Mouse (Mus musculus) CH12.LX (cell line): Measurements from ENCODE around the gene Ren1. TPM values are rescaled to one million over a fixed set of nuclear protein-coding genes. Genes with fewer than 3 reads are reported as not detected.

Experiments used
- DNase-seq: peaks from one replicate; pipeline ENCODE4 v3.0.0-alpha.2; 2013; ENCODE audit errors: extremely low read depth
- H3K27ac ChIP-seq: 2 replicates; pipeline ENCODE4 v1.5.1; 2012; ENCODE audit warnings: low read depth, mild to moderate bottlenecking, control low read depth, moderate library complexity; ENCODE audit not compliant: insufficient read depth
- H3K27me3 ChIP-seq: replicated peaks from 2 replicates; pipeline ENCODE3; 2012; ENCODE audit warnings: inconsistent platforms
- H3K36me3 ChIP-seq, 2 experiments: replicated peaks in 1 of 2; 2 replicates each; pipeline versions ENCODE3 to v1.6.1; 2012; ENCODE audit warnings: inconsistent platforms in 1 of 2, low read length in 1 of 2, mild to moderate bottlenecking in 1 of 2, mixed read lengths in 1 of 2, moderate library complexity in 1 of 2; ENCODE audit not compliant: control insufficient read depth in 1 of 2, insufficient read depth in 1 of 2
- H3K4me1 ChIP-seq, 2 experiments: 2 replicates each; pipeline ENCODE4 v1.6.1; 2012; ENCODE audit warnings: inconsistent platforms in 1 of 2, moderate library complexity in 1 of 2; ENCODE audit not compliant: insufficient read depth in 2 of 2, control insufficient read depth in 1 of 2
- H3K4me2 ChIP-seq: 2 replicates; pipeline ENCODE4 v1.6.1; 2012; ENCODE audit warnings: low read depth, mild to moderate bottlenecking, control low read depth; ENCODE audit not compliant: poor library complexity, insufficient read depth, severe bottlenecking
- H3K4me3 ChIP-seq, 3 experiments: fragments of 150-350 bp in 1 of 3; sonication (generic) in 1 of 3; replicated peaks in 1 of 3; 2 replicates each; pipeline versions ENCODE3 to v1.5.1; 2011 to 2012; ENCODE audit warnings: low read depth in 2 of 3, low read length in 2 of 3, mild to moderate bottlenecking in 2 of 3, moderate library complexity in 2 of 3, control low read depth in 1 of 3, improper control_type of control experiment in 1 of 3, inconsistent platforms in 1 of 3, mixed read lengths in 1 of 3; ENCODE audit not compliant: poor library complexity in 1 of 3
- H3K79me2 ChIP-seq: replicated peaks from 2 replicates; pipeline ENCODE4 v1.6.1; 2012; ENCODE audit warnings: mild to moderate bottlenecking, moderate library complexity; ENCODE audit not compliant: control insufficient read depth, poor library complexity, insufficient read depth, severe bottlenecking; ENCODE audit errors: extremely low read depth
- H3K9ac ChIP-seq: 2 replicates; pipeline ENCODE4 v1.6.1; 2012; ENCODE audit warnings: low read depth, mild to moderate bottlenecking, control low read depth, moderate library complexity; ENCODE audit not compliant: insufficient read depth
- H3K9me3 ChIP-seq: replicated peaks from 2 replicates; pipeline ENCODE3; 2012; ENCODE audit warnings: low read length, inconsistent platforms, mixed read lengths
- E2F4 ChIP-seq: IDR thresholded peaks from 2 replicates; pipeline ENCODE4 v1.6.1; 2011; ENCODE audit warnings: low read depth, low read length, improper control_type of control experiment; ENCODE audit not compliant: insufficient replicate concordance
- ELF1 ChIP-seq: IDR thresholded peaks from 2 replicates; pipeline ENCODE4 v1.6.1; 2014; ENCODE audit warnings: low read depth, mild to moderate bottlenecking, inconsistent platforms, low read length, improper control_type of control experiment
- KAT2A ChIP-seq: IDR thresholded peaks from 2 replicates; pipeline ENCODE4 v1.6.1; 2012; ENCODE audit warnings: low read length, improper control_type of control experiment, inconsistent platforms; ENCODE audit not compliant: insufficient replicate concordance
- MEF2A ChIP-seq: IDR thresholded peaks from 2 replicates; pipeline ENCODE4 v1.6.1; 2014; ENCODE audit warnings: low read depth, mild to moderate bottlenecking, inconsistent platforms, low read length, improper control_type of control experiment, borderline replicate concordance
- POLR2A ChIP-seq: IDR thresholded peaks from 2 replicates; pipeline ENCODE4 v1.6.1; 2011; ENCODE audit warnings: low read depth, mild to moderate bottlenecking, improper control_type of control experiment, low read length
- RAD21 ChIP-seq: IDR thresholded peaks from 2 replicates; pipeline ENCODE4 v1.6.1; 2011; ENCODE audit warnings: low read depth, mild to moderate bottlenecking, low read length, improper control_type of control experiment, moderate library complexity
- SMC3 ChIP-seq: IDR thresholded peaks from 2 replicates; pipeline ENCODE4 v1.6.1; 2011; ENCODE audit warnings: low read depth, low read length, improper control_type of control experiment
- USF2 ChIP-seq: conservative IDR thresholded peaks from 2 replicates; pipeline ENCODE4 v1.6.1; 2011; ENCODE audit warnings: low read depth, low read length, improper control_type of control experiment
- dilution Hi-C: fragments of 300-500 bp; cut with MboI; formaldehyde crosslinking; loops from 2 replicates; pipeline ENCODE4 v1.14.3; 2020; ENCODE audit warnings: low sequenced_read_pairs; ENCODE audit not compliant: extremely low pct_unique_long_range_greater_than_20kb, extremely low pct_ligation_motif_present
- in situ Hi-C: fragments of 300-500 bp; cut with MboI; formaldehyde crosslinking; loops from 3 replicates; pipeline ENCODE4 v1.14.3; 2019; ENCODE audit warnings: low sequenced_read_pairs, low pct_ligation_motif_present, low pct_unique_long_range_greater_than_20kb, mixed read lengths
- polyA plus RNA-seq: library from polyadenylated mRNA; unstranded; fragments of >175 nt; gene quantifications from 2 replicates; pipeline ENCODE4 v1.2.1, GENCODE M21; 2012; ENCODE audit warnings: low read depth; ENCODE audit not compliant: insufficient read length
- total RNA-seq, 2 experiments: library from RNA; depleted of rRNA; stranded (reverse); fragments of 300-350 nt in 1 of 2; fragments of >200 nt in 1 of 2; gene quantifications; 2 replicates each; pipeline ENCODE4 v1.2.3; 2012 to 2014

Gene Ren1
- total and polyA plus RNA-seq, 3 experiments = 0.08 TPM; not detected in 2

GRCm38 (mm10) chr1:133408321-133408720 is 58.0 kb downstream of the Ren1 start:
- Histone ChIP-seq H3K36me3 (no peaks in the 10 kb centered on the region), H3K4me3 (no peak overlapping the region), H3K4me2 (no peak overlapping the region), H3K27ac (no peak overlapping the region), H3K27me3 (peaks cover 40% of the 10 kb centered on the region), H3K9ac (no peak overlapping the region), H3K9me3 (peaks cover 3% of the 10 kb centered on the region), H3K4me1 (0 out of 4 replicates have a peak, but pooled peaks cover 0 to 4% of the 10 kb centered on the region in 2 experiments), H3K79me2 (no peaks in the 10 kb centered on the region)
- in situ Hi-C loops = no loop called here
- DNase-seq = no peak
- no peak for TF ChIP-seq SMC3
- TF ChIP-seq ELF1 = no peak
- TF ChIP-seq POLR2A = no peak
- dilution Hi-C loops = no loop called here

- peaks cover 3% of the 10 kb centered on the region for H3K9me3 ChIP-seq
- TF ChIP-seq RAD21 (no peak), USF2 (no peak), E2F4 (no peak)
- TF ChIP-seq, all 38 proteins: peak for 0
Measured at GRCm38 (mm10) chr1:133408880-133409516, 58.7 kb downstream of the Ren1 start.

DNA sequence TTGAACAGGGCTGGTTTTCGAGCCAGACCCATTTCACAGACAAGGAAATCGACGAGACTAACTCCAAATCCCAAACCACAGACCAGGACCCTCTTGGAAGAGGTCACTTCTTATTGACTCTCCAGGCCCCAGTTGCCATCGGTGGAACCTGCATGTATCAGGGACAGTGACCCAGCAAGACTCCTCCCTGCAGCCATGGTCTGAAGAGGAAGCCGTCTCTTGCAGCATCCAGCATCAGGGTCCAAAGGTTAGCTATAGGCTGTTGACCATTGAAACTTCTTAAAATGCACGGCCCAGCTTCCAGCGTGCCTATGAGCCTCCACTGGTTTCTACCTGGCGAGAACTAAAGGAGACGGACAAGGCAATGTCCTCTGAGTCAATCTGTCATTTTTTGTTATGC is 59.5 kb downstream of the Ren1 start:
- DNase-seq = no peak
- in situ Hi-C loops = no loop called here
- peaks cover 3% of the 10 kb centered on the region for H3K9me3 ChIP-seq
- H3K4me3 ChIP-seq = no peak overlapping the region
- dilution Hi-C loops = no loop called here
- TF ChIP-seq MEF2A = no peak
- TF ChIP-seq KAT2A = no peak
- H3K79me2 ChIP-seq = no peaks in the 10 kb centered on the region
- no peak overlapping the region for H3K4me2 ChIP-seq
- H3K4me1 ChIP-seq = 0 out of 4 replicates have a peak, but pooled peaks cover 0 to 4% of the 10 kb centered on the region in 2 experiments
- H3K9ac ChIP-seq = no peak overlapping the region
- peaks cover 40% of the 10 kb centered on the region for H3K27me3 ChIP-seq
- no peak overlapping the region for H3K27ac ChIP-seq
- H3K36me3 ChIP-seq = no peaks in the 10 kb centered on the region

More at GRCm38 (mm10) chr1:133408880-133409516, 58.7 kb downstream of the Ren1 start:
- Histone ChIP-seq H3K27ac (no peak overlapping the region), H3K27me3 (peaks cover 37% of the 10 kb centered on the region), H3K4me3 (no peak overlapping the region), H3K36me3 (no peaks in the 10 kb centered on the region), H3K79me2 (no peaks in the 10 kb centered on the region), H3K4me2 (no peak overlapping the region), H3K4me1 (0 out of 4 replicates have a peak, but pooled peaks cover 0 to 4% of the 10 kb centered on the region in 2 experiments), H3K9ac (no peak overlapping the region)
- no peak for DNase-seq
- dilution Hi-C loops (no loop called here), in situ Hi-C loops (no loop called here)

Other genes starting within 250 kb of the Ren1 start
- gene Ppp1r15b, start 219.4 kb upstream of the Ren1 start, total RNA-seq (2012; rRNA removed) = 47.6 and 50.6 TPM in 2 replicates
- gene Ppp1r15b, start 219.4 kb upstream of the Ren1 start, total RNA-seq (2014; rRNA removed) = 46.7 and 47.5 TPM in 2 replicates
- 31.4 and 33.1 TPM in 2 replicates for gene Ppp1r15b, start 219.4 kb upstream of the Ren1 start, polyA plus RNA-seq
- gene Plekha6, start 186.3 kb upstream of the Ren1 start, total RNA-seq (2012; rRNA removed) = not detected in 2 replicates
- gene Plekha6, start 186.3 kb upstream of the Ren1 start, total RNA-seq (2014; rRNA removed) = not detected in 2 replicates
- 0.07 and 0.08 TPM in 2 replicates for gene Plekha6, start 186.3 kb upstream of the Ren1 start, polyA plus RNA-seq
- gene Golt1a, start 40.7 kb upstream of the Ren1 start, total RNA-seq (2012; rRNA removed) = not detected in 2 replicates
- not detected in 2 replicates for gene Golt1a, start 40.7 kb upstream of the Ren1 start, total RNA-seq (2014; rRNA removed)
- gene Golt1a, start 40.7 kb upstream of the Ren1 start, polyA plus RNA-seq = not detected in 2 replicates
- gene Kiss1, start 28.6 kb upstream of the Ren1 start, total RNA-seq (2012; rRNA removed) = not detected in 2 replicates
- gene Kiss1, start 28.6 kb upstream of the Ren1 start, total RNA-seq (2014; rRNA removed) = not detected in 2 replicates
- gene Kiss1, start 28.6 kb upstream of the Ren1 start, polyA plus RNA-seq = not detected in 2 replicates
- gene Etnk2, start 13.1 kb downstream of the Ren1 start, total RNA-seq (2012; rRNA removed) = 0.17 and 0.30 TPM in 2 replicates
- gene Etnk2, start 13.1 kb downstream of the Ren1 start, total RNA-seq (2014; rRNA removed) = not detected in 2 replicates
- gene Etnk2, start 13.1 kb downstream of the Ren1 start, polyA plus RNA-seq = not detected in 2 replicates
- gene Sox13, start 73.9 kb downstream of the Ren1 start, total RNA-seq (2012; rRNA removed) = 0.34 and 0.84 TPM in 2 replicates
- 0.81 and 0.90 TPM in 2 replicates for gene Sox13, start 73.9 kb downstream of the Ren1 start, total RNA-seq (2014; rRNA removed)
- gene Sox13, start 73.9 kb downstream of the Ren1 start, polyA plus RNA-seq = 1.4 and 1.5 TPM in 2 replicates